Mouse (Mus musculus): ENCODE results near the gene Tifab. TPM values are rescaled to one million over a fixed set of nuclear protein-coding genes. Genes with fewer than 3 reads are reported as not detected.

Gene Tifab
- polyA plus RNA-seq, 1 experiment: 8.2 TPM

DNA sequence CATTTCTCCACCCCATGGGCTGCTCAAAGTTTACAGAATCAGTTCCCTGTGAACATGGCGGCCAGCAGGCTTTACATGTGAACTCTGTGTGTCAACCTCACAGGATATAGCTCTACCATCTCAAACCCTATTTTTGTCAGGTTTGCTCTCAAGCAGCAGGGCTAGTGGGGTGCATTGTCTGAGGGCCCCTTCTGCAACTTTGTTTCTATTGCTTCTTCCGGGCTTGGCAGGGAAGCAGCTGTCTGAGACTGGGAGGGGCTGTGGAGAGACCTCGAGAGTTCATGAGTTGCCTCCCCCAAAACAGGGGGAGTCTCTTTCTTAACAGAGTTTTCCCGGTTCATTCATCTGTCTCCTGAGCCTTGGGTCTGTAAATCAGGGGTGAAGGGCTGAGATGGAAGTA is 2.8 kb downstream of the Tifab start:
- TF ChIP-seq POLR2A (IDR thresholded peaks at IDR 0.05; ENCODE audit: low read depth, low read length) (no peak), CTCF (IDR thresholded peaks at IDR 0.05; ENCODE audit: extremely low read depth, insufficient read length, insufficient replicate concordance, low read depth, low read length) (no peak)
- Histone ChIP-seq H3K27ac (ENCODE audit: insufficient read depth, low read depth, low read length) (peak overlapping the region; percentile 42), H3K4me1 (ENCODE audit: control insufficient read depth, insufficient read depth, insufficient read length, low read length) (no peaks in the 10 kb centered on the region), H3K36me3 (ENCODE audit: control insufficient read depth, insufficient read depth, low read length) (no peaks in the 10 kb centered on the region), H3K4me3 (ENCODE audit: low read depth, low read length) (peak overlapping the region; percentile 18; the same call in 1 of the 2 replicates), H3K27me3 (ENCODE audit: control insufficient read depth, insufficient read depth, low read length) (no peaks in the 10 kb centered on the region)
- WGBS: 55% methylated on average over 4 of the region's 4 CpGs

DNA sequence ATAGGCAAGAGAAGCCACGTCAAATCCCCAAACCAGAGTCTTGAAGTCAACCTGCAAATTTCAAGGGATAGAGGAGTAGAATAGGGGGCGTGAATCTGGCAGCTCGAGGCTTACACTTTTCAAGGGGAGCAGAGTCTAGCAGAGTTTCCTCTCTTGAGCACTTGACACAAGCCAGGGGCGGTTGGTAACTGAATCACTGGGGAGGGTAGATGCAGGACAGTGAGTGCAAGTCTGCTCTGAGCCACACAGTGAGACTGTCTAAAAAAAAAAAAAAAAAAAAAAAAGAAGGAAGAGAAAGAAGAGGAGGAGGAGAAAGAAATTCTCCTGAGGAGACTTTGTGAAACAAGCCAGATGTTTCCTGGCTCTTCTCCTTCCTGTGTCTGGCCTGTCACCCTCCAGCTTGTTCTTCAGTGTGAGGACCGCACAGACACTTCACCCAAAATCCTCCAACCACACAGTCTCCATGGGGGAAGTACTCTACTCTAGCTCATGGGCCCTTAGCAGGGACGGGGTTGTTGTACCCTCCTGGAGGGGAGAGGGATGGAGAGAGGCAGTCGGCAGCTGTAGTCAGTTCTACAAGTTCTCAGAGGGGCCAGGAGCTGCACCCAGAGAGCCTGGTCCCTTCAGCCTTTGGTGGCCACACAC is 5.7 kb downstream of the Tifab start:
- Histone ChIP-seq H3K4me1 (ENCODE audit: control insufficient read depth, insufficient read depth, insufficient read length, low read length) (no peaks in the 10 kb centered on the region; the same call in 1 of the 2 replicates), H3K4me3 (ENCODE audit: low read depth, low read length) (no peak overlapping the region), H3K27ac (ENCODE audit: insufficient read depth, low read depth, low read length) (0 out of 2 replicates have a peak overlapping the region, but pooled peaks have one; percentile 6), H3K27me3 (ENCODE audit: control insufficient read depth, insufficient read depth, low read length) (no peaks in the 10 kb centered on the region), H3K36me3 (ENCODE audit: control insufficient read depth, insufficient read depth, low read length) (no peaks in the 10 kb centered on the region)
- no peak for TF ChIP-seq POLR2A (IDR thresholded peaks at IDR 0.05; ENCODE audit: low read depth, low read length)
- TF ChIP-seq CTCF (IDR thresholded peaks at IDR 0.05; ENCODE audit: extremely low read depth, insufficient read length, insufficient replicate concordance, low read depth, low read length): no peak
- WGBS: 60% methylated on average over 7 of the region's 7 CpGs

DNA sequence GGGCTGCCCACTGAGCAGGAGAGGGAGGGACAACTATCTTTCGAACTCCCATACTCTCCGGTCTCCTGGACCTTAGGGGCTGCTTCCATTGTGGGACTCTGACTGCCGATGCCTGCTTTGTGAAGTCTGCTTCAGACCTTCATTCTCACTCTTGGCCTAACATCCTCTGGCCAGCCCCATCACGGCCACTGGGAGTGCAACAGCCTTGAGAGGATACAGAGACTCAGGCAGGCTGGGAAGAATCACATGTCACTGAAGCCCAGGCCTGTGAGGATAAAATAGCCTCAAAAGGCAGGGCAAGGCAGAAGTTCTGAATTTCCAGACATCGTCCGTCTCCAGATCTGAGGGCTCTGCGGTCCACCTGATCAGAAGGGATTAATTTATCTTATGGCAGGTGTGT is 6.6 kb downstream of the Tifab start:
- Histone ChIP-seq H3K36me3 (ENCODE audit: control insufficient read depth, insufficient read depth, low read length) (no peaks in the 10 kb centered on the region), H3K4me1 (ENCODE audit: control insufficient read depth, insufficient read depth, insufficient read length, low read length) (no peaks in the 10 kb centered on the region; the same call in 1 of the 2 replicates), H3K27ac (ENCODE audit: insufficient read depth, low read depth, low read length) (no peak overlapping the region), H3K4me3 (ENCODE audit: low read depth, low read length) (no peak overlapping the region), H3K27me3 (ENCODE audit: control insufficient read depth, insufficient read depth, low read length) (no peaks in the 10 kb centered on the region)
- WGBS: 81% methylated on average over 7 of the region's 7 CpGs
- no peak for TF ChIP-seq CTCF (IDR thresholded peaks at IDR 0.05; ENCODE audit: extremely low read depth, insufficient read length, insufficient replicate concordance, low read depth, low read length)
- TF ChIP-seq POLR2A (IDR thresholded peaks at IDR 0.05; ENCODE audit: low read depth, low read length): no peak

DNA sequence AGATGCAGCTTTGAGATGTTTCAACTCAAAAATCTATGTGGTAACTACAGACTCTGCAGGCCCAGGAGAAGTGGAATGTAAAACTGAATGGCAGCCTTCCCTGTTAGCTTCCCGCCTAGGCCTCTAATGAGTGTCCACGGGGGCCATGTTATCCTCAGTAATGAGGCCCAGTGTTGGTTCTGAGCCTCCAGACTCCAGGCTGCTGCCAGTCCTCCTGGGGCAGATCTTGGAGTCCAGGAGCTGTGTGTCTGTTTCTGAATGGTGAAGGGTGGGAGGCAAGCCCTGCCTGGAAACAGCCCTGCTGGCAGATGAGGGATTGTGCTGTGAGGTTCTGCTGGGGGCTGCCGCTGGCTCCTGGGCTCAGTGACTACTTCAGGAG is 10.3 kb downstream of the Tifab start:
- H3K36me3 ChIP-seq (ENCODE audit: control insufficient read depth, insufficient read depth, low read length): no peaks in the 10 kb centered on the region
- TF ChIP-seq CTCF (IDR thresholded peaks at IDR 0.05; ENCODE audit: extremely low read depth, insufficient read length, insufficient replicate concordance, low read depth, low read length) (no peak), POLR2A (IDR thresholded peaks at IDR 0.05; ENCODE audit: low read depth, low read length) (no peak)
- no peak overlapping the region for H3K27ac ChIP-seq (ENCODE audit: insufficient read depth, low read depth, low read length)
- no peaks in the 10 kb centered on the region for H3K27me3 ChIP-seq (ENCODE audit: control insufficient read depth, insufficient read depth, low read length)
- H3K4me3 ChIP-seq (ENCODE audit: low read depth, low read length): no peak overlapping the region
- 84% methylated on average over 3 of the region's 3 CpGs for WGBS
- no peaks in the 10 kb centered on the region; the same call in 1 of the 2 replicates for H3K4me1 ChIP-seq (ENCODE audit: control insufficient read depth, insufficient read depth, insufficient read length, low read length)

- Histone ChIP-seq H3K4me1 (ENCODE audit: control insufficient read depth, insufficient read depth, insufficient read length, low read length) (no peaks in the 10 kb centered on the region; the same call in 1 of the 2 replicates), H3K27me3 (ENCODE audit: control insufficient read depth, insufficient read depth, low read length) (no peaks in the 10 kb centered on the region), H3K36me3 (ENCODE audit: control insufficient read depth, insufficient read depth, low read length) (no peaks in the 10 kb centered on the region), H3K27ac (ENCODE audit: insufficient read depth, low read depth, low read length) (no peak overlapping the region), H3K4me3 (ENCODE audit: low read depth, low read length) (no peak overlapping the region)
- TF ChIP-seq CTCF (IDR thresholded peaks at IDR 0.05; ENCODE audit: extremely low read depth, insufficient read length, insufficient replicate concordance, low read depth, low read length) (peak; percentile 40; the same call in 1 of the 2 replicates), POLR2A (IDR thresholded peaks at IDR 0.05; ENCODE audit: low read depth, low read length) (no peak)
- 39% methylated on average over 14 of the region's 14 CpGs for WGBS
These were observed 11.0 kb downstream of the Tifab start for GRCm38 (mm10) chr13:56167446-56168402.

GRCm38 (mm10) chr13:56165561-56165960 is 13.1 kb downstream of the Tifab start:
- Histone ChIP-seq H3K36me3 (ENCODE audit: control insufficient read depth, insufficient read depth, low read length) (no peaks in the 10 kb centered on the region), H3K4me3 (ENCODE audit: low read depth, low read length) (no peak overlapping the region), H3K4me1 (ENCODE audit: control insufficient read depth, insufficient read depth, insufficient read length, low read length) (no peaks in the 10 kb centered on the region; the same call in 1 of the 2 replicates), H3K27me3 (ENCODE audit: control insufficient read depth, insufficient read depth, low read length) (no peaks in the 10 kb centered on the region), H3K27ac (ENCODE audit: insufficient read depth, low read depth, low read length) (no peak overlapping the region)
- 84% methylated on average over 11 of the region's 11 CpGs for WGBS
- no peak for TF ChIP-seq POLR2A (IDR thresholded peaks at IDR 0.05; ENCODE audit: low read depth, low read length)
- no peak for TF ChIP-seq CTCF (IDR thresholded peaks at IDR 0.05; ENCODE audit: extremely low read depth, insufficient read length, insufficient replicate concordance, low read depth, low read length)

- no peak overlapping the region for H3K27ac ChIP-seq (ENCODE audit: insufficient read depth, low read depth, low read length)
These were observed 14.3 kb downstream of the Tifab start for GRCm38 (mm10) chr13:56164372-56164771.

More at GRCm38 (mm10) chr13:56164372-56164771, 14.3 kb downstream of the Tifab start:
- no peaks in the 10 kb centered on the region for H3K27me3 ChIP-seq (ENCODE audit: control insufficient read depth, insufficient read depth, low read length)
- H3K4me3 ChIP-seq (ENCODE audit: low read depth, low read length): no peak overlapping the region
- H3K36me3 ChIP-seq (ENCODE audit: control insufficient read depth, insufficient read depth, low read length): no peaks in the 10 kb centered on the region
- TF ChIP-seq CTCF (IDR thresholded peaks at IDR 0.05; ENCODE audit: extremely low read depth, insufficient read length, insufficient replicate concordance, low read depth, low read length) (no peak), POLR2A (IDR thresholded peaks at IDR 0.05; ENCODE audit: low read depth, low read length) (no peak)
- peaks cover 8% of the 10 kb centered on the region; the same call in 1 of the 2 replicates for H3K4me1 ChIP-seq (ENCODE audit: control insufficient read depth, insufficient read depth, insufficient read length, low read length)
- WGBS: 91% methylated on average over 3 of the region's 3 CpGs

Data from small intestine, adult 2 months (tissue).